In the genomic region with DNA sequence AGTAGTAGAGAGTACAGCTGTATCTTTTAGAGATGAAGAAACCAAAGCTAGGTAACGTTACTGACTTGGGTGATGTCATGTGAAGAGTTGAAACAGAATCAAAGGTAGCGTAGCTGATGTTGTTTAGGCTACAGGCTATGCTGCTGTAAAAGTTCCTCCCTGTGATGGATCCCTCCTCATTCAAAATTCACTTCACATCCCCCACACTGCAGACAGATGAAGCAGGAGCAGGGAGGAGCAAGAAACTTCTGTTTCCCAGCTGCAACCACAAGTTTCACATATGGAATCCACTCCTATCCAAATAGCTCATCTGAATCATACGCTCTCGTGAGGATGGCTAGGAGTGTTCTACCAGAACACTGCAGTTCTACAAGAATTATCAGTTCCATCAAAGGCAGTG, we compare ENCODE assay signal across 22 mouse cellular contexts.
DNase-seq lines count a peak whose midpoint lies in the region; ATAC-seq and TF ChIP-seq lines count a peak whose summit lies in the region.
"Had no signal": no experiment of that assay in that cellular context is flagged by ENCODE, and none has a peak within 500 bp of the region (broad histone marks: within the 10 kb centered on the region; RNA-seq: fewer than 3 reads in every experiment).

No protein-coding gene starts in this region.

- H3K9ac ChIP-seq in hindbrain, embryonic 12.5 days: no peak overlapping the region
- no peak overlapping the region for H3K9ac ChIP-seq in hindbrain, embryonic 13.5 days
- H3K9ac ChIP-seq in embryonic facial prominence, embryonic 14.5 days (ENCODE audit: low read depth, low read length): no peak overlapping the region
- H3K9ac ChIP-seq in midbrain, embryonic 14.5 days (replicated peaks; ENCODE audit: low read length): no peak overlapping the region
- H3K9ac ChIP-seq: hindbrain, embryonic 15.5 days; limb, embryonic 12.5 days; liver, embryonic 12.5 days had no signal

- H3K27ac ChIP-seq in hindbrain, embryonic 12.5 days: no peak overlapping the region
- H3K27ac ChIP-seq in hindbrain, embryonic 13.5 days: no peak overlapping the region
- no peak overlapping the region for H3K27ac ChIP-seq in embryonic facial prominence, embryonic 14.5 days (replicated peaks; ENCODE audit: low read depth, low read length)
- H3K27ac ChIP-seq in midbrain, embryonic 14.5 days (replicated peaks; ENCODE audit: low read depth, low read length): no peak overlapping the region
- H3K27ac ChIP-seq in gastrocnemius, adult 2 months: no peak overlapping the region
- H3K27ac ChIP-seq: hindbrain, embryonic 15.5 days; layer of hippocampus, adult 2 months; limb, embryonic 12.5 days; liver, embryonic 12.5 days; stomach, postnatal 0 days had no signal

- no peak overlapping the region for H3K4me3 ChIP-seq in hindbrain, embryonic 12.5 days
- H3K4me3 ChIP-seq in hindbrain, embryonic 13.5 days: no peak overlapping the region
- H3K4me3 ChIP-seq in embryonic facial prominence, embryonic 14.5 days (ENCODE audit: low read depth, low read length): no peak overlapping the region
- no peak overlapping the region for H3K4me3 ChIP-seq in midbrain, embryonic 14.5 days (replicated peaks; ENCODE audit: low read depth, low read length)
- H3K4me3 ChIP-seq in gastrocnemius, adult 2 months: no peak overlapping the region
- H3K4me3 ChIP-seq: hindbrain, embryonic 15.5 days; layer of hippocampus, adult 2 months; limb, embryonic 12.5 days; liver, embryonic 12.5 days had no signal

- no peak for TF ChIP-seq POLR2A in brain, embryonic 14.5 days (IDR thresholded peaks at IDR 0.05; ENCODE audit: borderline replicate concordance, extremely low read depth, insufficient read depth, insufficient read length, poor library complexity, severe bottlenecking)

- no peak overlapping the region for H3K4me2 ChIP-seq in hindbrain, embryonic 12.5 days (replicated peaks)
- no peak overlapping the region for H3K4me2 ChIP-seq in hindbrain, embryonic 13.5 days
- no peak overlapping the region for H3K4me2 ChIP-seq in embryonic facial prominence, embryonic 14.5 days (ENCODE audit: low read depth, low read length)
- no peak overlapping the region for H3K4me2 ChIP-seq in midbrain, embryonic 14.5 days (ENCODE audit: low read length)
- H3K4me2 ChIP-seq: heart, embryonic 11.5 days; limb, embryonic 12.5 days; liver, embryonic 12.5 days had no signal

- ATAC-seq in hindbrain, embryonic 12.5 days (ENCODE audit: low FRiP score): 0 out of 2 replicates have a peak, but pooled peaks have one; percentile 22
- no peak for ATAC-seq in hindbrain, embryonic 13.5 days (ENCODE audit: low FRiP score)
- no peak for ATAC-seq in embryonic facial prominence, embryonic 14.5 days (ENCODE audit: low read depth)
- no peak for ATAC-seq in midbrain, embryonic 14.5 days (ENCODE audit: low FRiP score, low TSS enrichment)
- ATAC-seq: intestine, embryonic 16.5 days; liver, embryonic 12.5 days had no signal

- intact Hi-C loops in gastrocnemius, adult 2 months (cut with DNase I): no loop called here

- H3K4me1 ChIP-seq in hindbrain, embryonic 12.5 days: 0 out of 2 replicates have a peak, but pooled peaks cover 6% of the 10 kb centered on the region
- H3K4me1 ChIP-seq in hindbrain, embryonic 13.5 days (replicated peaks): no peaks in the 10 kb centered on the region; the same call in 1 of the 2 replicates
- H3K4me1 ChIP-seq in embryonic facial prominence, embryonic 14.5 days (ENCODE audit: control insufficient read depth, insufficient read depth, low read length): no peaks in the 10 kb centered on the region
- peaks cover 8% of the 10 kb centered on the region; the same call in 1 of the 2 replicates for H3K4me1 ChIP-seq in midbrain, embryonic 14.5 days (ENCODE audit: control insufficient read depth, insufficient read depth, low read length)
- H3K4me1 ChIP-seq: liver, embryonic 12.5 days had no signal

- peak; percentile 32 for DNase-seq in brain, embryonic 14.5 days (ENCODE audit: low read depth)
- DNase-seq in embryonic facial prominence, embryonic 14.5 days (ENCODE audit: low spot score): peak; percentile 52
- peak; percentile 30 for DNase-seq in midbrain, embryonic 14.5 days
- DNase-seq in gastrocnemius, adult 2 months: no peak
- DNase-seq in urinary bladder, postnatal 25 days (ENCODE audit: low spot score): no peak
- DNase-seq: adrenal gland, adult 2 months; cerebellum, adult 8-10 months; cerebellum, postnatal 36 days; gastrocnemius, postnatal 10 days; kidney, adult 9 months; kidney, postnatal 14 days; lung, adult 2 months; lung, postnatal 14 days had no signal

- H3K27me3 ChIP-seq in hindbrain, embryonic 12.5 days: no peaks in the 10 kb centered on the region
- peaks cover 9% of the 10 kb centered on the region; the same call in 1 of the 2 replicates for H3K27me3 ChIP-seq in hindbrain, embryonic 13.5 days
- H3K27me3 ChIP-seq in embryonic facial prominence, embryonic 14.5 days (replicated peaks; ENCODE audit: control insufficient read depth, insufficient read depth, low read length): no peaks in the 10 kb centered on the region
- no peaks in the 10 kb centered on the region for H3K27me3 ChIP-seq in midbrain, embryonic 14.5 days (ENCODE audit: control insufficient read depth, insufficient read depth, low read length)
- H3K27me3 ChIP-seq: limb, embryonic 12.5 days; liver, embryonic 12.5 days had no signal

- no peaks in the 10 kb centered on the region for H3K9me3 ChIP-seq in hindbrain, embryonic 12.5 days (replicated peaks)
- H3K9me3 ChIP-seq in hindbrain, embryonic 13.5 days: no peaks in the 10 kb centered on the region
- no peaks in the 10 kb centered on the region for H3K9me3 ChIP-seq in embryonic facial prominence, embryonic 14.5 days (ENCODE audit: control insufficient read depth, low read length)
- no peaks in the 10 kb centered on the region for H3K9me3 ChIP-seq in midbrain, embryonic 14.5 days (ENCODE audit: control insufficient read depth, low read length)
- H3K9me3 ChIP-seq: hindbrain, embryonic 15.5 days; limb, embryonic 12.5 days; liver, embryonic 12.5 days had no signal

- no peaks in the 10 kb centered on the region for H3K36me3 ChIP-seq in hindbrain, embryonic 12.5 days
- no peaks in the 10 kb centered on the region for H3K36me3 ChIP-seq in hindbrain, embryonic 13.5 days
- no peaks in the 10 kb centered on the region for H3K36me3 ChIP-seq in embryonic facial prominence, embryonic 14.5 days (ENCODE audit: control insufficient read depth, insufficient read depth, low read length)
- H3K36me3 ChIP-seq in midbrain, embryonic 14.5 days (ENCODE audit: control insufficient read depth, insufficient read depth, low read length): no peaks in the 10 kb centered on the region
- H3K36me3 ChIP-seq: hindbrain, embryonic 15.5 days; limb, embryonic 12.5 days; liver, embryonic 12.5 days had no signal

- TF ChIP-seq CTCF in brain, embryonic 14.5 days (IDR thresholded peaks at IDR 0.05; ENCODE audit: borderline replicate concordance, extremely low read depth, insufficient read depth, insufficient read length): no peak
- no peak for TF ChIP-seq CTCF in gastrocnemius, adult 2 months (IDR thresholded peaks at IDR 0.05)

- 47% methylated on average over 4 of the region's 4 CpGs for WGBS in hindbrain, embryonic 12.5 days
- WGBS in hindbrain, embryonic 13.5 days: 52% methylated on average over 4 of the region's 4 CpGs
- WGBS in embryonic facial prominence, embryonic 14.5 days: 49% methylated on average over 4 of the region's 4 CpGs
- WGBS in midbrain, embryonic 14.5 days: 34% methylated on average over 4 of the region's 4 CpGs

Comparison
In these comparisons a context has a peak if more than half of its experiments do, and no peak if none do; other contexts are left out.
1. DNase-seq: peak in brain, embryonic 14.5 days (single experiment), embryonic facial prominence, embryonic 14.5 days (single experiment) and midbrain, embryonic 14.5 days (single experiment); none in gastrocnemius, adult 2 months (single experiment) and urinary bladder, postnatal 25 days (single experiment).